Mouse (Mus musculus): ENCODE results near the gene Babam2. TPM values are rescaled to one million over a fixed set of nuclear protein-coding genes. Genes with fewer than 3 reads are reported as not detected.
"Not testable (repeated sequence)": the region's sequence is repeated elsewhere in the genome, so short reads cannot be mapped to it uniquely, and the experiment has no call there.

Babam2 gene
- total and polyA plus RNA-seq, 2 experiments from 2014 or later: 30.9 to 58.9 TPM

- Histone ChIP-seq H3K9ac (replicated peaks; ENCODE audit: low read length, poor library complexity, severe bottlenecking) (no peak overlapping the region), H3K27me3 (ENCODE audit: insufficient read depth, low read length) (no peaks in the 10 kb centered on the region), H3K4me3 (ENCODE audit: low read depth, low read length) (no peak overlapping the region), H3K36me3 (ENCODE audit: insufficient read depth, low read length) (no peaks in the 10 kb centered on the region), H3K4me2 (ENCODE audit: low read depth, low read length, poor library complexity, severe bottlenecking) (no peak overlapping the region), H3K27ac (ENCODE audit: low read depth, low read length) (no peak overlapping the region), H3K9me3 (ENCODE audit: low read length) (no peaks in the 10 kb centered on the region), H3K4me1 (ENCODE audit: insufficient read depth, low read length) (no peaks in the 10 kb centered on the region)
- DNase-seq (ENCODE audit: low spot score) (no peak), ATAC-seq (ENCODE audit: low FRiP score) (no peak)
- no peak for TF ChIP-seq CTCF (IDR thresholded peaks at IDR 0.05)
- WGBS: 83% methylated on average over 4 of the region's 4 CpGs
Observed at GRCm38 (mm10) chr5:31967526-31967925, 270.0 kb downstream of the Babam2 start.

- H3K4me2 ChIP-seq (ENCODE audit: low read depth, low read length, poor library complexity, severe bottlenecking): no peak overlapping the region
- WGBS: 80% methylated on average over 6 of the region's 6 CpGs
Observed at GRCm38 (mm10) chr5:31968046-31968506, 270.6 kb downstream of the Babam2 start.

GRCm38 (mm10) chr5:31972416-31972815, 274.9 kb downstream of the Babam2 start:
- not testable (repeated sequence) for H3K9me3 ChIP-seq (ENCODE audit: low read length); H3K9ac ChIP-seq (replicated peaks; ENCODE audit: low read length, poor library complexity, severe bottlenecking); H3K4me3 ChIP-seq (ENCODE audit: low read depth, low read length); DNase-seq (ENCODE audit: low spot score); H3K27ac ChIP-seq (ENCODE audit: low read depth, low read length); H3K36me3 ChIP-seq (ENCODE audit: insufficient read depth, low read length); H3K4me2 ChIP-seq (ENCODE audit: low read depth, low read length, poor library complexity, severe bottlenecking); H3K27me3 ChIP-seq (ENCODE audit: insufficient read depth, low read length); H3K4me1 ChIP-seq (ENCODE audit: insufficient read depth, low read length); ATAC-seq (ENCODE audit: low FRiP score)
- 100% methylated on average over 1 of the region's 1 CpGs for WGBS

More at GRCm38 (mm10) chr5:31968046-31968506, 270.6 kb downstream of the Babam2 start:
- Histone ChIP-seq H3K9ac (replicated peaks; ENCODE audit: low read length, poor library complexity, severe bottlenecking) (no peak overlapping the region), H3K27ac (ENCODE audit: low read depth, low read length) (no peak overlapping the region), H3K36me3 (ENCODE audit: insufficient read depth, low read length) (no peaks in the 10 kb centered on the region), H3K4me3 (ENCODE audit: low read depth, low read length) (no peak overlapping the region), H3K9me3 (ENCODE audit: low read length) (no peaks in the 10 kb centered on the region), H3K4me1 (ENCODE audit: insufficient read depth, low read length) (no peaks in the 10 kb centered on the region), H3K27me3 (ENCODE audit: insufficient read depth, low read length) (no peaks in the 10 kb centered on the region)
- no peak for TF ChIP-seq CTCF (IDR thresholded peaks at IDR 0.05)
- DNase-seq (ENCODE audit: low spot score) (peak; percentile 19), ATAC-seq (ENCODE audit: low FRiP score) (no peak)

- no peak for TF ChIP-seq CTCF (IDR thresholded peaks at IDR 0.05)
- no peak overlapping the region for H3K27ac ChIP-seq (ENCODE audit: low read depth, low read length)
- no peaks in the 10 kb centered on the region for H3K9me3 ChIP-seq (ENCODE audit: low read length)
- 69% methylated on average over 3 of the region's 3 CpGs for WGBS
- no peaks in the 10 kb centered on the region for H3K27me3 ChIP-seq (ENCODE audit: insufficient read depth, low read length)
- no peaks in the 10 kb centered on the region for H3K36me3 ChIP-seq (ENCODE audit: insufficient read depth, low read length)
- DNase-seq (ENCODE audit: low spot score) (peak; percentile 55), ATAC-seq (ENCODE audit: low FRiP score) (no peak)
- H3K4me3 ChIP-seq (ENCODE audit: low read depth, low read length): no peak overlapping the region
- H3K9ac ChIP-seq (replicated peaks; ENCODE audit: low read length, poor library complexity, severe bottlenecking): no peak overlapping the region
- no peaks in the 10 kb centered on the region for H3K4me1 ChIP-seq (ENCODE audit: insufficient read depth, low read length)
- no peak overlapping the region for H3K4me2 ChIP-seq (ENCODE audit: low read depth, low read length, poor library complexity, severe bottlenecking)
Observed at GRCm38 (mm10) chr5:31974614-31975168, 277.2 kb downstream of the Babam2 start.

DNA sequence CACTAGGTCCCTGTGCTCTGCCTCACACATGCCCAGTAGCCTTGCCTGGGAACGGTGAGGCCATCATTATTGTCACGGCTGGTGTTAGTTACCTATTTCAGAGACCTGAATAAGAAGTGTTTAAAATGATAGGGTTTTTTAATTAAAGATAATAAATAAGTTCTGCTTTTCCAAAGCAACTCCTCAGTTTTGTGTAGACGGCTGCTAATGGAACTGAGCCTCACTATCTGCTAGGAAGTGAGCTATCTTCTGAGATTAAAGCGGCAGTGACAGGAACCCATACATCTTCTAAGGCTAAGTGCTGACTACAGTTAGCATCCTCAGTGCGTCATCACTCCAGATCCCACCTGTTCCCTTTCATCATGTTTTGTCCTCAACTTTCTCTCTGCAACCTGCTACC, 284.6 kb downstream of the Babam2 start:
- H3K27me3 ChIP-seq (ENCODE audit: insufficient read depth, low read length): no peaks in the 10 kb centered on the region
- no peaks in the 10 kb centered on the region for H3K9me3 ChIP-seq (ENCODE audit: low read length)
- DNase-seq (ENCODE audit: low spot score) (no peak), ATAC-seq (ENCODE audit: low FRiP score) (no peak)
- H3K4me2 ChIP-seq (ENCODE audit: low read depth, low read length, poor library complexity, severe bottlenecking): no peak overlapping the region
- TF ChIP-seq CTCF (IDR thresholded peaks at IDR 0.05): no peak
- no peak overlapping the region for H3K9ac ChIP-seq (replicated peaks; ENCODE audit: low read length, poor library complexity, severe bottlenecking)
- no peaks in the 10 kb centered on the region for H3K4me1 ChIP-seq (ENCODE audit: insufficient read depth, low read length)
- no peaks in the 10 kb centered on the region for H3K36me3 ChIP-seq (ENCODE audit: insufficient read depth, low read length)
- 89% methylated on average over 5 of the region's 5 CpGs for WGBS
- no peak overlapping the region for H3K27ac ChIP-seq (ENCODE audit: low read depth, low read length)
- H3K4me3 ChIP-seq (ENCODE audit: low read depth, low read length): no peak overlapping the region

DNA sequence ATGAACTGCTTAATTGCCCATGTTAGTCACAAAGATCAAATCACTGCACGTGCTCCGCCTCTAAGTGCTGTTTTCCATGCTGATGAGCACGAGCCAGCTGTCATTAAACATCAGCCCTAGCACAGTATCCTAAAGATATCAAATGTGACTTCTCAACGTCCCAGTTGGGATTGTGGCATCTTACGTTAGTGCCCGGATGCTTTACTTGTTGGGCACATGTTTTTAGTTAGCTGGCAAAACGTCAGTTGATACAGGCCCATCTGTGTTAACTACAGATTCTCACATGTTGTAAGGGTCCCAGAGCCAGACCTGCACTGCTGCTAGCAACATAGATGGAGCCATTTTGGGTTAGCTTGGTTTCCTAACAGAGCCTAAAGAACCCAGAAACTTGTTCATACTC, 285.7 kb downstream of the Babam2 start:
- 90% methylated on average over 7 of the region's 7 CpGs for WGBS

More for the DNA sequence above, 285.7 kb downstream of the Babam2 start:
- Histone ChIP-seq H3K27ac (ENCODE audit: low read depth, low read length) (no peak overlapping the region), H3K4me3 (ENCODE audit: low read depth, low read length) (no peak overlapping the region), H3K27me3 (ENCODE audit: insufficient read depth, low read length) (no peaks in the 10 kb centered on the region), H3K9me3 (ENCODE audit: low read length) (no peaks in the 10 kb centered on the region), H3K9ac (replicated peaks; ENCODE audit: low read length, poor library complexity, severe bottlenecking) (no peak overlapping the region), H3K4me1 (ENCODE audit: insufficient read depth, low read length) (no peaks in the 10 kb centered on the region), H3K36me3 (ENCODE audit: insufficient read depth, low read length) (no peaks in the 10 kb centered on the region), H3K4me2 (ENCODE audit: low read depth, low read length, poor library complexity, severe bottlenecking) (no peak overlapping the region)
- no peak for ATAC-seq (ENCODE audit: low FRiP score)
- no peak for TF ChIP-seq CTCF (IDR thresholded peaks at IDR 0.05)
- DNase-seq (ENCODE audit: low spot score): no peak
